Mouse (Mus musculus) G1E (cell line): ENCODE results near the gene Kcna10. TPM values are rescaled to one million over a fixed set of nuclear protein-coding genes. Genes with fewer than 3 reads are reported as not detected.

Experiments used
- ATAC-seq: 2 replicates; pipeline ENCODE4 v1.8.0; 2016; ENCODE audit warnings: mild to moderate bottlenecking; ENCODE audit not compliant: insufficient number of reproducible peaks, poor library complexity, low FRiP score, severe bottlenecking; ENCODE audit errors: extremely low read depth
- DNase-seq: peaks from one replicate; pipeline ENCODE4 v3.0.0; 2012; ENCODE audit warnings: low spot score
- H3K27me3 ChIP-seq: 2 replicates; pipeline ENCODE4 v1.6.1; 2012; ENCODE audit warnings: mild to moderate bottlenecking, low read length, inconsistent platforms; ENCODE audit not compliant: insufficient read depth
- H3K36me3 ChIP-seq: replicated peaks from 2 replicates; pipeline ENCODE3; 2012; ENCODE audit warnings: mild to moderate bottlenecking, inconsistent platforms
- H3K4me1 ChIP-seq: 2 replicates; pipeline ENCODE4 v1.6.1; 2012; ENCODE audit warnings: low read depth, low read length, inconsistent platforms, mixed read lengths; ENCODE audit not compliant: insufficient read depth
- H3K4me3 ChIP-seq: 2 replicates; pipeline ENCODE4 v1.5.1; 2012; ENCODE audit warnings: low read depth, mild to moderate bottlenecking, inconsistent platforms, low read length, moderate library complexity, mixed read lengths
- H3K9me3 ChIP-seq: replicated peaks from 2 replicates; pipeline ENCODE4 v1.6.1; 2012; ENCODE audit warnings: inconsistent platforms
- CTCF ChIP-seq: IDR thresholded peaks from 2 replicates; pipeline ENCODE4 v1.5.1; 2012; ENCODE audit warnings: low read depth, low read length, inconsistent platforms, mixed read lengths
- GATA1 ChIP-seq: IDR thresholded peaks from 2 replicates; pipeline ENCODE4 v1.6.1; 2012; ENCODE audit warnings: borderline replicate concordance, low read length, inconsistent platforms, mixed read lengths
- GATA2 ChIP-seq: IDR thresholded peaks from 2 replicates; pipeline ENCODE4 v1.6.1; 2012; ENCODE audit warnings: low read depth, low read length, inconsistent platforms, borderline replicate concordance
- POLR2AphosphoS5 ChIP-seq: IDR thresholded peaks from 2 replicates; pipeline ENCODE4 v1.6.1; 2012; ENCODE audit warnings: low read depth, low read length, inconsistent platforms; ENCODE audit not compliant: insufficient replicate concordance
- TAL1 ChIP-seq: conservative IDR thresholded peaks from 2 replicates; pipeline ENCODE4 v1.6.1; 2012; ENCODE audit warnings: low read depth, low read length, inconsistent platforms, mixed read lengths
- polyA plus RNA-seq: library from polyadenylated mRNA; stranded (reverse); fragments of >175 nt; gene quantifications from 2 replicates; pipeline ENCODE4 v1.2.3, GENCODE M21; 2012
- total RNA-seq, 2 experiments: library from RNA; stranded (forward) in 1 of 2; stranded (reverse) in 1 of 2; fragments of 200-1000 nt in 1 of 2; fragments of >200 nt in 1 of 2; fragmentation: Nextera tagmentation in 1 of 2; gene quantifications; 2 replicates each; pipeline ENCODE4 v1.2.3; 2014 to 2017

Gene Kcna10
- total RNA-seq (2014; fragmentation: Nextera tagmentation) (not detected in 2 replicates), total RNA-seq (2017) (0.05 TPM in 1 of 2 replicates, not detected in the other), polyA plus RNA-seq (not detected in 2 replicates)

GRCm38 (mm10) chr3:107182756-107183155 is at the start of gene Kcna10:
Kcna10 (plus strand) TSS chr3:107183056.
- ATAC-seq: no peak
- H3K9me3 ChIP-seq: no peaks in the 10 kb centered on the region
- TF ChIP-seq GATA2: no peak
- no peak for TF ChIP-seq TAL1
- TF ChIP-seq POLR2AphosphoS5: no peak
- TF ChIP-seq CTCF: no peak
- no peak for TF ChIP-seq GATA1
- no peak for DNase-seq
- no peaks in the 10 kb centered on the region for H3K4me1 ChIP-seq
- H3K4me3 ChIP-seq: no peak within 1 kb of the TSS
- H3K27me3 ChIP-seq: 0 out of 2 replicates have a peak, but pooled peaks cover 2% of the 10 kb centered on the region
- H3K36me3 ChIP-seq: no peaks in the 10 kb centered on the region

GRCm38 (mm10) chr3:107134457-107134856 is 48.4 kb upstream of the Kcna10 start:
- DNase-seq (no peak), ATAC-seq (no peak)
- H3K36me3 ChIP-seq: no peaks in the 10 kb centered on the region
- H3K9me3 ChIP-seq: no peaks in the 10 kb centered on the region
- H3K4me1 ChIP-seq: no peaks in the 10 kb centered on the region
- TF ChIP-seq POLR2AphosphoS5 (no peak), GATA1 (no peak), CTCF (no peak), TAL1 (no peak), GATA2 (no peak)
- no peak overlapping the region for H3K4me3 ChIP-seq
- no peaks in the 10 kb centered on the region for H3K27me3 ChIP-seq

- Histone ChIP-seq H3K4me3 (no peak overlapping the region), H3K27me3 (no peaks in the 10 kb centered on the region), H3K36me3 (no peaks in the 10 kb centered on the region), H3K9me3 (no peaks in the 10 kb centered on the region), H3K4me1 (no peaks in the 10 kb centered on the region)
- ATAC-seq (no peak), DNase-seq (no peak)
- no peak for TF ChIP-seq POLR2AphosphoS5
- TF ChIP-seq TAL1: no peak
- TF ChIP-seq GATA1: no peak
- TF ChIP-seq CTCF: no peak
These were observed 35.7 kb upstream of the Kcna10 start for GRCm38 (mm10) chr3:107147126-107147525.

GRCm38 (mm10) chr3:107149006-107149405 is 33.9 kb upstream of the Kcna10 start:
- no peak for ATAC-seq
- no peaks in the 10 kb centered on the region for H3K27me3 ChIP-seq
- DNase-seq: no peak
- TF ChIP-seq POLR2AphosphoS5 (no peak), CTCF (0 out of 2 replicates have a peak, but pooled peaks have one; percentile 4)
- H3K4me3 ChIP-seq: no peak overlapping the region
- H3K36me3 ChIP-seq: no peaks in the 10 kb centered on the region
- no peaks in the 10 kb centered on the region for H3K4me1 ChIP-seq
- H3K9me3 ChIP-seq: no peaks in the 10 kb centered on the region

GRCm38 (mm10) chr3:107150469-107150868 is 32.4 kb upstream of the Kcna10 start:
- Histone ChIP-seq H3K4me1 (no peaks in the 10 kb centered on the region), H3K27me3 (no peaks in the 10 kb centered on the region), H3K9me3 (no peaks in the 10 kb centered on the region), H3K4me3 (no peak overlapping the region), H3K36me3 (no peaks in the 10 kb centered on the region)
- ATAC-seq (no peak), DNase-seq (no peak)
- TF ChIP-seq GATA1 (no peak), CTCF (no peak), POLR2AphosphoS5 (no peak), TAL1 (no peak), GATA2 (no peak)

GRCm38 (mm10) chr3:107150872-107151540 is 31.9 kb upstream of the Kcna10 start:
- ATAC-seq: no peak
- Histone ChIP-seq H3K4me3 (no peak overlapping the region), H3K9me3 (no peaks in the 10 kb centered on the region), H3K4me1 (no peaks in the 10 kb centered on the region), H3K27me3 (no peaks in the 10 kb centered on the region), H3K36me3 (no peaks in the 10 kb centered on the region)
- no peak for DNase-seq
- no peak for TF ChIP-seq GATA2
- no peak for TF ChIP-seq GATA1
- TF ChIP-seq TAL1: no peak
- no peak for TF ChIP-seq CTCF
- TF ChIP-seq POLR2AphosphoS5: no peak
